Mouse (Mus musculus): ENCODE measurements at regions not wholly inside any gene's neighbourhood (a gene's known extent, or its start where the extent isn't known, plus 50 kb on each side); places are given as distances from the start of the nearest gene placed in this dataset.

GRCm38 (mm10) chr4:100616161-100616915, 137.7 kb downstream of the Ube2u start:
- Histone ChIP-seq H3K27me3 (replicated peaks) (no peaks in the 10 kb centered on the region), H3K4me2 (ENCODE audit: insufficient read depth, low read depth, poor library complexity, severe bottlenecking) (no peak overlapping the region), H3K9ac (ENCODE audit: insufficient read depth, low read depth) (no peak overlapping the region), H3K27ac (ENCODE audit: insufficient read depth, low read depth) (no peak overlapping the region), H3K9me3 (replicated peaks; ENCODE audit: low read length) (peaks cover 50% of the 10 kb centered on the region), H3K79me2 (replicated peaks; ENCODE audit: control insufficient read depth, extremely low read depth, insufficient read depth, poor library complexity, severe bottlenecking) (no peaks in the 10 kb centered on the region), H3K4me3 (replicated peaks in 1 of 3; ENCODE audit: low read depth in 2 of 3, low read length in 2 of 3, poor library complexity in 1 of 3) (no peak overlapping the region), H3K4me1 (ENCODE audit: control insufficient read depth in 1 of 2, insufficient read depth in 2 of 2) (no peaks in the 10 kb centered on the region), H3K36me3 (replicated peaks in 1 of 2; ENCODE audit: control insufficient read depth in 1 of 2, insufficient read depth in 1 of 2, low read length in 1 of 2) (no peaks in the 10 kb centered on the region)
- no peak for DNase-seq (ENCODE audit: extremely low read depth)
- no peak for TF ChIP-seq MAX (IDR thresholded peaks at IDR 0.05; ENCODE audit: low read length)
- no peak for TF ChIP-seq NRF1 (IDR thresholded peaks at IDR 0.05; ENCODE audit: low read depth, low read length)
- no peak for TF ChIP-seq UBTF (IDR thresholded peaks at IDR 0.05; ENCODE audit: low read depth, low read length)
- no peak for TF ChIP-seq KAT2A (IDR thresholded peaks at IDR 0.05; ENCODE audit: insufficient replicate concordance, low read length)
- in situ Hi-C loops (cut with MboI; ENCODE audit: low pct_ligation_motif_present, low pct_unique_long_range_greater_than_20kb, low sequenced_read_pairs) (no loop called here), dilution Hi-C loops (cut with MboI; ENCODE audit: extremely low pct_ligation_motif_present, extremely low pct_unique_long_range_greater_than_20kb, low sequenced_read_pairs) (no loop called here)

DNA sequence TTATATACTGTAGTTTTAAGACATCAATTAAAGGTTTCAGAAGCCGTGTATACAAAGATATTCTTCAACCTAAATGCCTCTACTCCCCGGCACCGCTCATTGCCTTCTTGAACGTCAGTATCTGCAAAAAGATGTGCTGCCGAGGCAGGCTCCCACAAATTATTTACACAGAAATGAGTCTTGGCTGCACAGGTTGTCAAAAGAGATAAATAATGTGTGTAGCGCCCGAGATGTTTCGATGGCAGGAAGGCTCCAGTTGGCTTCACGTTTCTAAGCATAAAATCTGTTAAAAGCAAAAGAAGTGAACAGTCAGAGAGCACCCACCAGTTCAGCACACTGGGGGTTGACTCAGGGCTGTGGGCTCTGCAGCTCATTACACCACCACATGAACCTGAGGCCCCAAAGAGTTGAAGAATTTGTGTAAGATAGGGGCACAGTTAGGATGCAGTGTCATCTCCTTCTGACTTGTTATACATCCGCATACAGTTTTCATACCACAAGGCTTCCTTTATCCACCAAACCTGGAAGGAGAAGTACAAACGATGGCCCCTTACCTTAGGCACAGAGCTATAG, 138.4 kb downstream of the Ube2u start:
- TF ChIP-seq POLR2A (IDR thresholded peaks at IDR 0.05; ENCODE audit: low read depth, low read length), result no peak
- no peak for TF ChIP-seq RCOR1 (conservative IDR thresholded peaks at IDR 0.05; ENCODE audit: low read depth, low read length)
- no peak for TF ChIP-seq PAX5 (IDR thresholded peaks at IDR 0.05; ENCODE audit: low read length)
- TF ChIP-seq USF1 (IDR thresholded peaks at IDR 0.05; ENCODE audit: low read depth, low read length), result no peak
- TF ChIP-seq CHD2 (IDR thresholded peaks at IDR 0.05; ENCODE audit: low read length), result no peak
- no peak for TF ChIP-seq EP300 (IDR thresholded peaks at IDR 0.05; ENCODE audit: low read length)
- TF ChIP-seq NELFE (IDR thresholded peaks at IDR 0.05; ENCODE audit: low read depth, low read length), result no peak
- no peak for TF ChIP-seq TBP (conservative IDR thresholded peaks at IDR 0.05; ENCODE audit: low read depth, low read length)
- no peak for TF ChIP-seq CHD1 (IDR thresholded peaks at IDR 0.05; ENCODE audit: low read depth, low read length)
- no peak for TF ChIP-seq SMC3 (IDR thresholded peaks at IDR 0.05; ENCODE audit: low read depth, low read length)
- TF ChIP-seq MXI1 (IDR thresholded peaks at IDR 0.05; ENCODE audit: low read depth, low read length), result no peak
- Histone ChIP-seq H3K27me3 (replicated peaks) (no peaks in the 10 kb centered on the region), H3K27ac (ENCODE audit: insufficient read depth, low read depth) (no peak overlapping the region), H3K9ac (ENCODE audit: insufficient read depth, low read depth) (no peak overlapping the region), H3K4me3 (replicated peaks in 1 of 3; ENCODE audit: low read depth in 2 of 3, low read length in 2 of 3, poor library complexity in 1 of 3) (no peak overlapping the region), H3K36me3 (replicated peaks in 1 of 2; ENCODE audit: control insufficient read depth in 1 of 2, insufficient read depth in 1 of 2, low read length in 1 of 2) (no peaks in the 10 kb centered on the region), H3K9me3 (replicated peaks; ENCODE audit: low read length) (peaks cover 53% of the 10 kb centered on the region), H3K4me1 (ENCODE audit: control insufficient read depth in 1 of 2, insufficient read depth in 2 of 2) (no peaks in the 10 kb centered on the region), H3K79me2 (replicated peaks; ENCODE audit: control insufficient read depth, extremely low read depth, insufficient read depth, poor library complexity, severe bottlenecking) (no peaks in the 10 kb centered on the region), H3K4me2 (ENCODE audit: insufficient read depth, low read depth, poor library complexity, severe bottlenecking) (no peak overlapping the region)
- dilution Hi-C loops (cut with MboI; ENCODE audit: extremely low pct_ligation_motif_present, extremely low pct_unique_long_range_greater_than_20kb, low sequenced_read_pairs) (no loop called here), in situ Hi-C loops (cut with MboI; ENCODE audit: low pct_ligation_motif_present, low pct_unique_long_range_greater_than_20kb, low sequenced_read_pairs) (no loop called here)
- DNase-seq (ENCODE audit: extremely low read depth), result no peak
